Mouse (Mus musculus) ES-Bruce4 (cell line): ENCODE data around the gene Armcx3.

ENCODE experiments used
- CTCF ChIP-seq: IDR thresholded peaks from one replicate; pipeline ENCODE4 v1.8.1; 2011; ENCODE audit warnings: low read depth, low read length
- POLR2A ChIP-seq: IDR thresholded peaks from one replicate; pipeline ENCODE4 v1.8.1; 2011; ENCODE audit warnings: low read length; ENCODE audit not compliant: insufficient read depth

DNA sequence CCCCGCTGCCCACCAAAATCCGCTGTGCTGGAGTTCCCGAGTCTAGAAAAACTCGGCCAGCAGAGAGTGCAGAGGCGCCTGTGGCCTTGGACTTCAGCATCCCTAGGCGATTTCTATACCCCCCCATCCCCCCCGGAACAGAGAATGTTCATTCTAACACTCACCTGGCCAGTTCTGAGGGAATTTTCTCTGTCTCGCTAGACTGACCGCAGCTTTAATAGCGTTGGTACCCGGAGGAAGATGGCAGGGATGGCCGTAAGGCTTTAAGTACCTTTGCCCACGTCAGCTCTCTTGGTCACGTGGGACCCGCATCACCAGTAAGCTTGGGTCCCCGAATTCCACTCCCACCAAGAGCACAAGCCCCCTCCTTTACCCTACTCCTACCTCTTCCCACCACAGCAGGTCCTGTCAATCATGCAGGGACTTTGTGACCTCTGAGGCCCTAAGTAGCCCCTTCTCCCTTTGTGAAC is 52.4 kb downstream of the Armcx3 start, which contains the start of gene Armcx2:
- TF ChIP-seq POLR2A (no peak), CTCF (no peak)
